Mouse (Mus musculus): ENCODE measurements at regions not wholly inside any gene's neighbourhood (a gene's known extent, or its start where the extent isn't known, plus 50 kb on each side); places are given as distances from the start of the nearest gene placed in this dataset.
"Not testable (repeated sequence)": the region's sequence is repeated elsewhere in the genome, so short reads cannot be mapped to it uniquely, and the experiment has no call there.

- DNase-seq (ENCODE audit: low spot score), result no peak
Observed at GRCm38 (mm10) chr6:37748296-37748980, 122.2 kb upstream of the Trim24 start.

GRCm38 (mm10) chr6:37749016-37749415, 121.6 kb upstream of the Trim24 start:
- no peak for DNase-seq (ENCODE audit: low spot score)

- DNase-seq (ENCODE audit: low spot score), result no peak
Observed at GRCm38 (mm10) chr6:37750271-37750670, 120.3 kb upstream of the Trim24 start.

- DNase-seq (ENCODE audit: low spot score), result no peak
Observed at GRCm38 (mm10) chr6:37751701-37752100, 118.9 kb upstream of the Trim24 start.

GRCm38 (mm10) chr6:37761003-37761402, 109.6 kb upstream of the Trim24 start:
- not testable (repeated sequence) for DNase-seq (ENCODE audit: low spot score)

- DNase-seq (ENCODE audit: low spot score), result no peak
Observed at GRCm38 (mm10) chr6:37763036-37763435, 107.6 kb upstream of the Trim24 start.

GRCm38 (mm10) chr6:37767690-37768089, 102.9 kb upstream of the Trim24 start:
- no peak for DNase-seq (ENCODE audit: low spot score)

- DNase-seq (ENCODE audit: low spot score), result no peak
Observed at GRCm38 (mm10) chr6:37773294-37773693, 97.3 kb upstream of the Trim24 start.

GRCm38 (mm10) chr6:37775151-37775550, 95.5 kb upstream of the Trim24 start:
- no peak for DNase-seq (ENCODE audit: low spot score)

GRCm38 (mm10) chr6:37779893-37780292, 90.7 kb upstream of the Trim24 start:
- DNase-seq (ENCODE audit: low spot score), result no peak

GRCm38 (mm10) chr6:37781894-37782293, 88.7 kb upstream of the Trim24 start:
- DNase-seq (ENCODE audit: low spot score), result no peak

- not testable (repeated sequence) for DNase-seq (ENCODE audit: low spot score)
Observed at GRCm38 (mm10) chr6:37785280-37785679, 85.3 kb upstream of the Trim24 start.

- DNase-seq (ENCODE audit: low spot score), result peak; percentile 11
Observed at GRCm38 (mm10) chr6:37785741-37786140, 84.9 kb upstream of the Trim24 start.

- not testable (repeated sequence) for DNase-seq (ENCODE audit: low spot score)
Observed at GRCm38 (mm10) chr6:37787858-37788257, 82.8 kb upstream of the Trim24 start.

GRCm38 (mm10) chr6:37790878-37791277, 79.7 kb upstream of the Trim24 start:
- no peak for DNase-seq (ENCODE audit: low spot score)

GRCm38 (mm10) chr6:37794211-37794610, 76.4 kb upstream of the Trim24 start:
- DNase-seq (ENCODE audit: low spot score), result peak; percentile 42

- DNase-seq (ENCODE audit: low spot score), result no peak
Observed at GRCm38 (mm10) chr6:37795001-37795400, 75.6 kb upstream of the Trim24 start.

- no peak for DNase-seq (ENCODE audit: low spot score)
Observed at GRCm38 (mm10) chr6:37803231-37803630, 67.4 kb upstream of the Trim24 start.

- peak; percentile 7 for DNase-seq (ENCODE audit: low spot score)
Observed at GRCm38 (mm10) chr6:37805896-37806295, 64.7 kb upstream of the Trim24 start.

GRCm38 (mm10) chr6:37806529-37807191, 64.0 kb upstream of the Trim24 start:
- DNase-seq (ENCODE audit: low spot score), result not testable (repeated sequence)

- not testable (repeated sequence) for DNase-seq (ENCODE audit: low spot score)
Observed at GRCm38 (mm10) chr6:37815218-37815617, 55.4 kb upstream of the Trim24 start.
